ENCODE assay signal across 11 mouse cellular contexts in genomic region chr11:90025891-90026801, GRCm38 (mm10). TPM values are rescaled to one million over a fixed set of nuclear protein-coding genes. Genes with fewer than 3 reads are reported as not detected.
A peak's percentile ranks its signal among the peaks of the same experiment; 100 is the strongest.
DNase-seq lines count a peak whose midpoint lies in the region; ATAC-seq and TF ChIP-seq lines count a peak whose summit lies in the region.
"Had no signal": no experiment of that assay in that cellular context is flagged by ENCODE, and none has a peak within 500 bp of the region (broad histone marks: within the 10 kb centered on the region; RNA-seq: fewer than 3 reads in every experiment).

No protein-coding gene starts in this region.

- peaks cover 21% of the 10 kb centered on the region for H3K27me3 ChIP-seq in midbrain, embryonic 10.5 days (ENCODE audit: low read depth, poor library complexity, severe bottlenecking)
- H3K27me3 ChIP-seq in midbrain, embryonic 13.5 days, result peaks cover 15% of the 10 kb centered on the region
- H3K27me3 ChIP-seq in stomach, postnatal 0 days (ENCODE audit: control insufficient read depth, insufficient read depth, low read length), result no peaks in the 10 kb centered on the region

- no peaks in the 10 kb centered on the region for H3K9me3 ChIP-seq in midbrain, embryonic 10.5 days (replicated peaks)
- H3K9me3 ChIP-seq in midbrain, embryonic 13.5 days, result no peaks in the 10 kb centered on the region
- no peaks in the 10 kb centered on the region for H3K9me3 ChIP-seq in stomach, postnatal 0 days (ENCODE audit: control insufficient read depth, low read length)

- TF ChIP-seq EP300 in stomach, postnatal 0 days (optimal IDR thresholded peaks at IDR 0.05), result no peak

- no peak overlapping the region for H3K4me2 ChIP-seq in midbrain, embryonic 13.5 days (replicated peaks)
- no peak overlapping the region for H3K4me2 ChIP-seq in stomach, postnatal 0 days (replicated peaks; ENCODE audit: low read depth)

- H3K4me1 ChIP-seq in midbrain, embryonic 10.5 days, result peaks cover 26% of the 10 kb centered on the region
- peaks cover 21% of the 10 kb centered on the region for H3K4me1 ChIP-seq in midbrain, embryonic 13.5 days (replicated peaks)
- H3K4me1 ChIP-seq in stomach, postnatal 0 days (replicated peaks; ENCODE audit: control insufficient read depth, insufficient read depth), result peaks cover 5% of the 10 kb centered on the region; the same call in 1 of the 2 replicates

- DNase-seq in gastrocnemius, postnatal 14 days, result peak; percentile 23
- DNase-seq in gastrocnemius, postnatal 10 days, result no peak
- DNase-seq in midbrain, embryonic 10.5 days (ENCODE audit: low spot score), result peak; percentile 14
- peak; percentile 33 for DNase-seq in kidney, postnatal 10 days
- DNase-seq in stomach, postnatal 0 days (ENCODE audit: low spot score), result peak; percentile 60
- DNase-seq in left cerebral cortex, adult 8-10 months (ENCODE audit: low spot score in 2 of 2), result no peak
- no peak for DNase-seq in layer of hippocampus, adult 18-20 months (ENCODE audit: low spot score in 2 of 2)
- DNase-seq: B cell, adult 2 months; right cerebral cortex, adult 18-20 months had no signal

- no peak overlapping the region for H3K9ac ChIP-seq in midbrain, embryonic 13.5 days (replicated peaks)
- H3K9ac ChIP-seq in stomach, postnatal 0 days (ENCODE audit: low read length), result no peak overlapping the region

- WGBS in midbrain, embryonic 10.5 days, result 68% methylated on average over 14 of the region's 14 CpGs
- WGBS in midbrain, embryonic 13.5 days, result 63% methylated on average over 14 of the region's 14 CpGs
- 50% methylated on average over 14 of the region's 14 CpGs for WGBS in stomach, postnatal 0 days

- H3K4me3 ChIP-seq in midbrain, embryonic 10.5 days, result no peak overlapping the region
- no peak overlapping the region for H3K4me3 ChIP-seq in midbrain, embryonic 13.5 days (replicated peaks)
- H3K4me3 ChIP-seq in stomach, postnatal 0 days (ENCODE audit: low read depth, low read length), result no peak overlapping the region

- TF ChIP-seq CTCF in stomach, postnatal 0 days (IDR thresholded peaks at IDR 0.05; ENCODE audit: low read depth), result no peak

- no peak for ATAC-seq in midbrain, embryonic 13.5 days
- peak; percentile 77 for ATAC-seq in stomach, postnatal 0 days (ENCODE audit: low FRiP score, low TSS enrichment)
- ATAC-seq: hindbrain, postnatal 0 days had no signal

- intact Hi-C loops in gastrocnemius, postnatal 14 days (cut with DNase I; ENCODE audit: low total_unique reads), result loop anchor here (5.0 kb wide), 1 partner anchor 39 kb away; no protein-coding TSS in a partner anchor

- no peak overlapping the region for H3K27ac ChIP-seq in midbrain, embryonic 10.5 days (replicated peaks)
- H3K27ac ChIP-seq in midbrain, embryonic 13.5 days, result no peak overlapping the region
- no peak overlapping the region for H3K27ac ChIP-seq in stomach, postnatal 0 days (replicated peaks)
- H3K27ac ChIP-seq: hindbrain, postnatal 0 days had no signal

- no peaks in the 10 kb centered on the region for H3K36me3 ChIP-seq in midbrain, embryonic 10.5 days
- H3K36me3 ChIP-seq in midbrain, embryonic 13.5 days, result no peaks in the 10 kb centered on the region
- H3K36me3 ChIP-seq in stomach, postnatal 0 days (ENCODE audit: control insufficient read depth, insufficient read depth, low read length), result no peaks in the 10 kb centered on the region

RNA-seq across cellular contexts. Expression of gene Tmem100, which starts 4.0 kb away (rescaled TPM):
- 10 to 100 TPM; 12.8 to 16.8 TPM for total RNA-seq in gastrocnemius, postnatal 14 days (2021)
- 10 to 100 TPM; 19.2 to 22.5 TPM for total RNA-seq in gastrocnemius, postnatal 10 days (2021)
- polyA plus RNA-seq in midbrain, embryonic 10.5 days (2016; fragmentation: Nextera tagmentation; extraction: Ambion mirVana), result 5.8 and 5.9 TPM in 2 replicates
- 5.6 and 6.9 TPM in 2 replicates for polyA plus RNA-seq in midbrain, embryonic 13.5 days (2015; fragmentation: Nextera tagmentation; extraction: Ambion mirVana)
- polyA plus RNA-seq in stomach, postnatal 0 days (2015; fragmentation: Nextera tagmentation; extraction: Ambion mirVana), result 28.3 and 31.1 TPM in 2 replicates
- total RNA-seq in left cerebral cortex, adult 8-10 months (2022), result 10 to 100 TPM; 10.9 to 15.8 (median 12.7) TPM
- total RNA-seq in layer of hippocampus, adult 18-20 months (2021), result 10 to 100 TPM; 14.3 to 14.4 TPM

RNA-seq across cellular contexts. Expression of gene Pctp, which starts 23.5 kb away (rescaled TPM):
- total RNA-seq in gastrocnemius, postnatal 14 days (2021), result 1 to 10 TPM; 2.6 to 3.0 TPM
- total RNA-seq in gastrocnemius, postnatal 10 days (2021), result 1 to 10 TPM; 2.3 to 3.1 TPM
- 16.4 and 20.2 TPM in 2 replicates for polyA plus RNA-seq in midbrain, embryonic 10.5 days (2016; fragmentation: Nextera tagmentation; extraction: Ambion mirVana)
- polyA plus RNA-seq in midbrain, embryonic 13.5 days (2015; fragmentation: Nextera tagmentation; extraction: Ambion mirVana), result 2.5 and 2.6 TPM in 2 replicates
- polyA plus RNA-seq in stomach, postnatal 0 days (2015; fragmentation: Nextera tagmentation; extraction: Ambion mirVana), result 7.6 and 8.0 TPM in 2 replicates
- 1 to 10 TPM; 1.1 to 2.2 (median 1.5) TPM for total RNA-seq in left cerebral cortex, adult 8-10 months (2022)
- total RNA-seq in layer of hippocampus, adult 18-20 months (2021), result 1 to 10 TPM; 1.5 to 1.8 TPM

Comparison
In these comparisons a context has a peak if more than half of its experiments do, and no peak if none do; other contexts are left out.
1. DNase-seq: peak in gastrocnemius, postnatal 14 days (single experiment), midbrain, embryonic 10.5 days (single experiment), kidney, postnatal 10 days (single experiment) and stomach, postnatal 0 days (single experiment); none in gastrocnemius, postnatal 10 days (single experiment), left cerebral cortex, adult 8-10 months (0 of 2) and layer of hippocampus, adult 18-20 months (0 of 2).